Mouse (Mus musculus): ENCODE results near the gene Ptges3. TPM values are rescaled to one million over a fixed set of nuclear protein-coding genes. Genes with fewer than 3 reads are reported as not detected.

Ptges3 gene
- total RNA-seq, 2 experiments from 2014 or later, result 71.7 to 80.0 TPM

Small RNA genes lying within 50 kb of the gene (microRNA-seq; reads per million reads assigned to microRNA genes)
- gene Mir677, result 19.6 to 21.8 reads per million in 2 experiments

Other genes with a start within 250 kb of the Ptges3 start
- gene Rdh19, start 209.0 kb upstream of the Ptges3 start, total RNA-seq (2021), result not detected
- gene Rdh16f2, start 192.5 kb upstream of the Ptges3 start, total RNA-seq (2021), result not detected
- gene Rdh7, start 170.1 kb upstream of the Ptges3 start, total RNA-seq (2021), result not detected
- gene Sdr9c7, start 160.4 kb upstream of the Ptges3 start, total RNA-seq (2021), result under 1 TPM in 1 of 2 experiments, not detected in 1; 0.07 TPM
- not detected for gene Hsd17b6, start 51.3 kb upstream of the Ptges3 start, total RNA-seq (2021)
- 1 to 10 TPM; 2.6 to 4.5 TPM for gene Prim1, start 43.8 kb upstream of the Ptges3 start, total RNA-seq (2021)
- 100 to 1,000 TPM; 510 TPM for gene Naca, start 23.4 kb upstream of the Ptges3 start, total RNA-seq (2021)
- gene Atp5b, start 24.3 kb downstream of the Ptges3 start, total RNA-seq (2021), result 1,000 to 10,000 TPM; 8,344 to 8,412 TPM
- 10 to 100 TPM; 27.2 to 27.4 TPM for gene Baz2a, start 32.6 kb downstream of the Ptges3 start, total RNA-seq (2021)
- 10 to 100 TPM; 79.3 to 82.2 TPM for gene Rbms2, start 121.3 kb downstream of the Ptges3 start, total RNA-seq (2021)
- under 1 TPM; 0.60 to 0.90 TPM for gene Gls2, start 135.5 kb downstream of the Ptges3 start, total RNA-seq (2021)
- 10 to 100 TPM; 40.5 to 43.3 TPM for gene Spryd4, start 152.9 kb downstream of the Ptges3 start, total RNA-seq (2021)
- not detected for gene Mip, start 166.9 kb downstream of the Ptges3 start, total RNA-seq (2021)
- 10 to 100 TPM in 1 of 2 experiments, 1 to 10 TPM in 1; 6.6 to 11.1 TPM for gene Timeless, start 173.1 kb downstream of the Ptges3 start, total RNA-seq (2021)
- under 1 TPM in 1 of 2 experiments, not detected in 1; 0.19 TPM for gene Apon, start 195.1 kb downstream of the Ptges3 start, total RNA-seq (2021)
- not detected for gene Apof, start 209.7 kb downstream of the Ptges3 start, total RNA-seq (2021)
- gene Stat2, start 211.6 kb downstream of the Ptges3 start, total RNA-seq (2021), result 10 to 100 TPM; 10.5 to 11.2 TPM
- under 1 TPM; 0.22 to 0.26 TPM for gene Il23a, start 239.8 kb downstream of the Ptges3 start, total RNA-seq (2021)
- 10 to 100 TPM; 13.2 to 13.7 TPM for gene Pan2, start 244.4 kb downstream of the Ptges3 start, total RNA-seq (2021)

Measured in heart, postnatal 14 days (tissue).